Comparison of ENCODE assay signal across 8 mouse cellular contexts in the genomic region with DNA sequence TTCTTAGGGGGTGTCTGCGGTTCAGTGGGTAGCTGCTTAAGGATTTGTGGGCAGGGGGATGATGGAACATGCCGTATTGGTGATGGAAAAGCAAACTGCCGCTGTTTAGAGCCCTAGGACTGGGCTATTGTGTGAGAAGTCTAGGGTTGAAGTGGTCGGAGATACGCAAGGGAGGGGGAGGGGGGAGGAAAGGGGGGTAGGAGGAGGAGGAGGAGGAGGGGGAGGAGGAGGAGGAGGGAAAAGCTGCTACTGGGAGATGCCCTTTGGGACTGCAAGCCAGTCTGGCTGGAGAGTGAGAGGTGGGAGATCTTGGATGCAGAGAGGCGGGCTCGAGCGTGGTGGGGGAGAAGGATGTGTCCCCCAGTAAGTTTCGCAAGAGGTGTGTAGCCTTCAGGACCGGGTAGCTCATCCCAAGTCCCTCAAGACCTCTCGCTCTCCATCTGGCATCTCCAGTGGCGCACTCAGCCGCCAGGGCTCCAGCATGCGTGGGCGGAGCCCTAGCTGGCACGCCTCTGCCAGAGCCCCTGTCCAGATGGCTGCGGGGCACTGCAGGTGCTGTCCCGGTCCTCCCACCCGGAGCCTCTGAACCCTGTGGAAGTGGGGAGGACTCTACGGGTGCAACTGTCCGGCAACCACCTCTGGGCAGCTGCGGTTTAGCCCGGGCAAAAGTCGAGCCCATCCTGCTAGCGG. TPM values are rescaled to one million over a fixed set of nuclear protein-coding genes. Genes with fewer than 3 reads are reported as not detected.
DNase-seq lines count a peak whose midpoint lies in the region; ATAC-seq and TF ChIP-seq lines count a peak whose summit lies in the region.

No protein-coding gene starts in this region.

- H3K4me1 ChIP-seq in intestine, embryonic 16.5 days (ENCODE audit: control insufficient read depth, insufficient read depth, low read length) = peaks cover 23% of the 10 kb centered on the region
- peaks cover 7% of the 10 kb centered on the region for H3K4me1 ChIP-seq in limb, embryonic 11.5 days (ENCODE audit: control insufficient read depth, insufficient read depth, low read length)
- H3K4me1 ChIP-seq in midbrain, embryonic 15.5 days = peaks cover 34% of the 10 kb centered on the region
- H3K4me1 ChIP-seq in testis, adult 2 months (ENCODE audit: control insufficient read depth, insufficient read depth, low read length) = peaks cover 7% of the 10 kb centered on the region; the same call in 1 of the 2 replicates

- H3K4me2 ChIP-seq in intestine, embryonic 16.5 days (ENCODE audit: low read depth, low read length) = peak overlapping the region; percentile 81
- peak overlapping the region; percentile 89 for H3K4me2 ChIP-seq in limb, embryonic 11.5 days (ENCODE audit: low read depth, severe bottlenecking)
- peak overlapping the region; percentile 85 for H3K4me2 ChIP-seq in midbrain, embryonic 15.5 days

- H3K36me3 ChIP-seq in intestine, embryonic 16.5 days (ENCODE audit: control insufficient read depth, insufficient read depth, low read length) = no peaks in the 10 kb centered on the region
- H3K36me3 ChIP-seq in limb, embryonic 11.5 days (ENCODE audit: control insufficient read depth, insufficient read depth, low read length) = no peaks in the 10 kb centered on the region
- no peaks in the 10 kb centered on the region for H3K36me3 ChIP-seq in midbrain, embryonic 15.5 days (replicated peaks)
- no peaks in the 10 kb centered on the region for H3K36me3 ChIP-seq in testis, adult 2 months (ENCODE audit: control insufficient read depth, insufficient read depth, low read length)

- peak overlapping the region; percentile 52 for H3K27ac ChIP-seq in gastrocnemius, adult 2 months
- peak overlapping the region; percentile 23; the same call in 1 of the 2 replicates for H3K27ac ChIP-seq in intestine, embryonic 16.5 days (ENCODE audit: low read length)
- no peak overlapping the region for H3K27ac ChIP-seq in limb, embryonic 11.5 days (replicated peaks; ENCODE audit: low read depth, low read length)
- H3K27ac ChIP-seq in midbrain, embryonic 15.5 days = peak overlapping the region; percentile 94
- H3K27ac ChIP-seq in testis, adult 2 months (ENCODE audit: control insufficient read depth, insufficient read depth, low read depth, low read length) = no peak overlapping the region

- peak overlapping the region; percentile 56 for H3K9ac ChIP-seq in intestine, embryonic 16.5 days (ENCODE audit: low read depth, low read length)
- H3K9ac ChIP-seq in limb, embryonic 11.5 days (ENCODE audit: low read length) = no peak overlapping the region; the same call in 1 of the 2 replicates
- peak overlapping the region; percentile 88 for H3K9ac ChIP-seq in midbrain, embryonic 15.5 days

- no peaks in the 10 kb centered on the region for H3K9me3 ChIP-seq in intestine, embryonic 16.5 days (ENCODE audit: control insufficient read depth, low read length)
- no peaks in the 10 kb centered on the region for H3K9me3 ChIP-seq in limb, embryonic 11.5 days (ENCODE audit: control insufficient read depth, low read length)
- no peaks in the 10 kb centered on the region for H3K9me3 ChIP-seq in midbrain, embryonic 15.5 days

- H3K4me3 ChIP-seq in gastrocnemius, adult 2 months = peak overlapping the region; percentile 75
- H3K4me3 ChIP-seq in intestine, embryonic 16.5 days (ENCODE audit: low read length) = peak overlapping the region; percentile 51
- peak overlapping the region; percentile 26 for H3K4me3 ChIP-seq in limb, embryonic 11.5 days (ENCODE audit: low read depth, low read length)
- peak overlapping the region; percentile 77 for H3K4me3 ChIP-seq in midbrain, embryonic 15.5 days
- peak overlapping the region; percentile 52 for H3K4me3 ChIP-seq in testis, adult 2 months (ENCODE audit: control insufficient read depth, low read depth, low read length)

- no peak; the same call in 1 of the 2 replicates for TF ChIP-seq CTCF in gastrocnemius, adult 2 months (IDR thresholded peaks at IDR 0.05)
- no peak for TF ChIP-seq CTCF in testis, adult 2 months (IDR thresholded peaks at IDR 0.05; ENCODE audit: control insufficient read depth, insufficient read depth, insufficient replicate concordance, low read depth, low read length)

- peak; percentile 59 for ATAC-seq in intestine, embryonic 16.5 days
- no peak for ATAC-seq in limb, embryonic 11.5 days (ENCODE audit: insufficient number of reproducible peaks, low FRiP score, low TSS enrichment, low read depth)
- peak; percentile 66 for ATAC-seq in midbrain, embryonic 15.5 days (replicated peaks)

- H3K27me3 ChIP-seq in intestine, embryonic 16.5 days (replicated peaks; ENCODE audit: control insufficient read depth, insufficient read depth, low read length) = no peaks in the 10 kb centered on the region
- H3K27me3 ChIP-seq in limb, embryonic 11.5 days (ENCODE audit: control insufficient read depth, insufficient read depth, low read length) = peaks cover 18% of the 10 kb centered on the region
- H3K27me3 ChIP-seq in midbrain, embryonic 15.5 days (replicated peaks) = no peaks in the 10 kb centered on the region
- no peaks in the 10 kb centered on the region for H3K27me3 ChIP-seq in testis, adult 2 months (ENCODE audit: control insufficient read depth, insufficient read depth, low read length)

- intact Hi-C loops in gastrocnemius, adult 2 months (cut with DNase I) = loop anchor here (5.0 kb wide), 1 partner anchor 85 kb away; no protein-coding TSS in a partner anchor

- no peak for TF ChIP-seq POLR2A in testis, adult 2 months (IDR thresholded peaks at IDR 0.05; ENCODE audit: control insufficient read depth, low read depth, low read length)

- 7% methylated on average over 25 of the region's 25 CpGs for WGBS in intestine, embryonic 16.5 days
- under 1% methylated on average over 23 of the region's 25 CpGs for WGBS in limb, embryonic 11.5 days
- under 1% methylated on average over 24 of the region's 25 CpGs for WGBS in midbrain, embryonic 15.5 days

- DNase-seq in adrenal gland, postnatal 25 days = peak; percentile 66
- peak; percentile 47 to 60 for DNase-seq in cerebellum, postnatal 36 days
- DNase-seq in gastrocnemius, adult 2 months = peak; percentile 72
- DNase-seq in limb, embryonic 11.5 days (ENCODE audit: low spot score) = peak; percentile 58
- DNase-seq in spleen, postnatal 36 days (ENCODE audit: low spot score in 2 of 2) = no peak

RNA-seq across cellular contexts. Expression of gene Plekha6, which starts 18.2 kb away (rescaled TPM):
- total RNA-seq in adrenal gland, postnatal 25 days (2021) = 13.5 and 18.4 TPM in 2 replicates
- total RNA-seq in gastrocnemius, adult 2 months (2021) = 10 to 100 TPM in 1 of 2 experiments, 1 to 10 TPM in 1; 7.4 to 12.5 TPM
- polyA plus RNA-seq in intestine, embryonic 16.5 days (2015; fragmentation: Nextera tagmentation; extraction: Ambion mirVana) = 10.6 and 11.0 TPM in 2 replicates
- polyA plus RNA-seq in limb, embryonic 11.5 days (2014; fragmentation: Nextera tagmentation; extraction: Ambion mirVana) = 0.75 and 0.87 TPM in 2 replicates
- polyA plus RNA-seq in midbrain, embryonic 15.5 days (2015; fragmentation: Nextera tagmentation; extraction: Ambion mirVana) = 21.4 and 23.4 TPM in 2 replicates
- 97.1 and 110 TPM in 2 replicates for polyA plus RNA-seq in testis, adult 2 months (2012; rRNA removed)

RNA-seq across cellular contexts. Expression of gene Ppp1r15b, which starts 51.2 kb away (rescaled TPM):
- total RNA-seq in adrenal gland, postnatal 25 days (2021) = 82.5 and 88.1 TPM in 2 replicates
- total RNA-seq in gastrocnemius, adult 2 months (2021) = 10 to 100 TPM; 16.4 to 18.6 TPM
- polyA plus RNA-seq in intestine, embryonic 16.5 days (2015; fragmentation: Nextera tagmentation; extraction: Ambion mirVana) = 48.0 and 53.7 TPM in 2 replicates
- polyA plus RNA-seq in limb, embryonic 11.5 days (2014; fragmentation: Nextera tagmentation; extraction: Ambion mirVana) = 46.7 and 55.6 TPM in 2 replicates
- 29.2 and 30.1 TPM in 2 replicates for polyA plus RNA-seq in midbrain, embryonic 15.5 days (2015; fragmentation: Nextera tagmentation; extraction: Ambion mirVana)
- polyA plus RNA-seq in testis, adult 2 months (2012; rRNA removed) = 11.1 and 11.8 TPM in 2 replicates

Comparison
In these comparisons a context has a peak if more than half of its experiments do, and no peak if none do; other contexts are left out.
1. DNase-seq: peak in adrenal gland, postnatal 25 days (single experiment), cerebellum, postnatal 36 days (2 of 2), gastrocnemius, adult 2 months (single experiment) and limb, embryonic 11.5 days (single experiment); none in spleen, postnatal 36 days (0 of 2).
2. H3K27ac ChIP-seq: peak in gastrocnemius, adult 2 months (single experiment), intestine, embryonic 16.5 days (single experiment) and midbrain, embryonic 15.5 days (single experiment); none in limb, embryonic 11.5 days (single experiment) and testis, adult 2 months (single experiment).
3. H3K4me3 ChIP-seq: peak in every context shown above with its lines; median percentile 77 in midbrain, embryonic 15.5 days; 75 in gastrocnemius, adult 2 months; 52 in testis, adult 2 months; 51 in intestine, embryonic 16.5 days; 26 in limb, embryonic 11.5 days.
4. Peak in every context shown above with its lines, with median percentiles within 50 percentile points of each other: H3K4me2 ChIP-seq.